Mouse (Mus musculus): ENCODE results near the gene Amdhd1. TPM values are rescaled to one million over a fixed set of nuclear protein-coding genes. Genes with fewer than 3 reads are reported as not detected.
A peak's percentile ranks its signal among the peaks of the same experiment; 100 is the strongest.
"Not testable (repeated sequence)": the region's sequence is repeated elsewhere in the genome, so short reads cannot be mapped to it uniquely, and the experiment has no call there.

Amdhd1 gene
- polyA plus RNA-seq, 1 experiment = 0.25 TPM

- TF ChIP-seq CTCF (IDR thresholded peaks at IDR 0.05; ENCODE audit: extremely low read depth, insufficient read depth, low read length) (no peak), POLR2A (IDR thresholded peaks at IDR 0.05; ENCODE audit: extremely low read depth, insufficient read depth, low read length) (no peak)
- H3K4me3 ChIP-seq (ENCODE audit: insufficient read depth, low read length) = no peak overlapping the region
- no peak overlapping the region for H3K27ac ChIP-seq (ENCODE audit: insufficient read depth, low read length)
- no peaks in the 10 kb centered on the region for H3K4me1 ChIP-seq (ENCODE audit: control insufficient read depth, insufficient read depth, low read length)
Measured at GRCm38 (mm10) chr10:93567066-93567465, 27.2 kb upstream of the Amdhd1 start.

DNA sequence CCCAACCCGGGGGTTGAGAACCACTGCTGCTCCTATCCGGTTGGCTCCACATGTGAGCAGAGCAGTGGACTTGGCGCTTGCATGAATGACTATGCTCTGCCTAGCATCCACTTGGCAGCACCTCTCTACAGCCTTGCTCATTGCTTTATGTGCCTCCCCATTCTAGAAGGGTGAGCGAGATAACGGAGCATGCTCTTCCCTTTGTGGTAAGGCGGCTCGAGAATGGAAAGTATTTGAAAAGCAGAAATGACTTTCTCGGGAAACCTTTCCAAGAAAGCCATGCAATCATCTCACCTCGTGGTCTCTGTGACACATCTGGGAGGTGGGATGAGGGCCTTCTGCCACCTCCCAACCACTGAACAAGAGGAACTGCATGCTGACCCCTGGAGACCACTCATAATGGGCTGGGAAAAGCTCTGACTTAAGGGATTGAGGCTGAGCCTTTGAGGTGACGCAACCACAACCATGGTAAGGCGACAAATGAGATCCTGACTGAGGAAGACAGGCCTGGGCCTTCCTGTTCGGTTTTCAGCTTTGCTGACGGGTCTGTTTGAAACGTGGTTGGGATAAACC lies 24.8 kb upstream of the Amdhd1 start:
- Histone ChIP-seq H3K4me3 (ENCODE audit: insufficient read depth, low read length) (no peak overlapping the region), H3K27ac (ENCODE audit: insufficient read depth, low read length) (no peak overlapping the region), H3K4me1 (ENCODE audit: control insufficient read depth, insufficient read depth, low read length) (no peaks in the 10 kb centered on the region)
- no peak for TF ChIP-seq POLR2A (IDR thresholded peaks at IDR 0.05; ENCODE audit: extremely low read depth, insufficient read depth, low read length)

- Histone ChIP-seq H3K4me1 (ENCODE audit: control insufficient read depth, insufficient read depth, low read length) (no peaks in the 10 kb centered on the region), H3K27ac (ENCODE audit: insufficient read depth, low read length) (no peak overlapping the region), H3K4me3 (ENCODE audit: insufficient read depth, low read length) (no peak overlapping the region)
- TF ChIP-seq CTCF (IDR thresholded peaks at IDR 0.05; ENCODE audit: extremely low read depth, insufficient read depth, low read length) = no peak
- TF ChIP-seq POLR2A (IDR thresholded peaks at IDR 0.05; ENCODE audit: extremely low read depth, insufficient read depth, low read length) = no peak
Measured at GRCm38 (mm10) chr10:93559786-93560185, 20.0 kb upstream of the Amdhd1 start.

DNA sequence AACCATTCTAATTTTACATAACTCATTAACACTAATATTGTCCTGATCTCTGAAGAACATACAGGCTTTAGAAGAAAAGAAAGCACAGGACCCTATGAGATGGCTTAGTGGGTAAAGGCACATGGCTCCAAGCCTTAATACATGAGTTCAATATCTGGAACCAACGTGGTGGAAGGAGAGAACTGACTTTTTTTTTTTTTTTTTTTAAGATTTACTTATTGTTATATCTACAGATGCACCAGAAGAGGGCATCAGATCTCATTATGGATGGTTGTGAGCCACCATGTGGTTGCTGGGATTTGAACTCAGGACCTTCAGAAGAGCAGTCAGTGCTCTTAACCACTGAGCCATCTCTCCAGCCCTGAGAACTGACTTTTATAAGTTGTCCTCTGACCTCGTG lies 18.1 kb upstream of the Amdhd1 start:
- not testable (repeated sequence) for H3K27ac ChIP-seq (ENCODE audit: insufficient read depth, low read length); H3K4me1 ChIP-seq (ENCODE audit: control insufficient read depth, insufficient read depth, low read length); H3K4me3 ChIP-seq (ENCODE audit: insufficient read depth, low read length)

GRCm38 (mm10) chr10:93552596-93552995 lies 12.8 kb upstream of the Amdhd1 start:
- no peak for TF ChIP-seq POLR2A (IDR thresholded peaks at IDR 0.05; ENCODE audit: extremely low read depth, insufficient read depth, low read length)
- no peak for TF ChIP-seq CTCF (IDR thresholded peaks at IDR 0.05; ENCODE audit: extremely low read depth, insufficient read depth, low read length)
- H3K4me1 ChIP-seq (ENCODE audit: control insufficient read depth, insufficient read depth, low read length) = no peaks in the 10 kb centered on the region
- no peak overlapping the region for H3K27ac ChIP-seq (ENCODE audit: insufficient read depth, low read length)
- H3K4me3 ChIP-seq (ENCODE audit: insufficient read depth, low read length) = no peak overlapping the region

- H3K4me3 ChIP-seq (ENCODE audit: insufficient read depth, low read length) = no peak overlapping the region
- no peak for TF ChIP-seq CTCF (IDR thresholded peaks at IDR 0.05; ENCODE audit: extremely low read depth, insufficient read depth, low read length)
- no peak for TF ChIP-seq POLR2A (IDR thresholded peaks at IDR 0.05; ENCODE audit: extremely low read depth, insufficient read depth, low read length)
Measured at GRCm38 (mm10) chr10:93549821-93550220, 10.0 kb upstream of the Amdhd1 start.

DNA sequence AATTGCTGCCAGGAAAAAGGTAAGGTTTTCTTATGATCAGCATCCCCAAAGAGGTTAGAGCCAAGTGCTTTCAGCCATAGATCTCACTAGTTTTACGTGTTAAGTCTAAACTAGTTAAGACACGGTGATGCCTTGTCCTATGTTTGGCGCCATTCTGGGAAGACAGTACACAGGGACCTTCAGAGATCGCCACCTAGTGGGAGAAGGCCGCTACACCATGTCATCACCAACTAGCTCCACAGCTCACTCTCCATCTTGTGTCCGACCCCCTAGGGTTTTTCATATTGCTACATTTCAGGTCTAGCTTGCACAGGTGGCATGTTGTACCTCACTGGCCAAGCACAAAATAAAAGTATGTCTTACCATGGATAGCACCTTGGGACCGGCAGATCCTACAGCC lies 9.2 kb upstream of the Amdhd1 start:
- Histone ChIP-seq H3K4me1 (ENCODE audit: control insufficient read depth, insufficient read depth, low read length) (no peaks in the 10 kb centered on the region), H3K4me3 (ENCODE audit: insufficient read depth, low read length) (no peak overlapping the region), H3K27ac (ENCODE audit: insufficient read depth, low read length) (no peak overlapping the region)
- TF ChIP-seq POLR2A (IDR thresholded peaks at IDR 0.05; ENCODE audit: extremely low read depth, insufficient read depth, low read length) (no peak), CTCF (IDR thresholded peaks at IDR 0.05; ENCODE audit: extremely low read depth, insufficient read depth, low read length) (peak; percentile 92)

More at GRCm38 (mm10) chr10:93549821-93550220, 10.0 kb upstream of the Amdhd1 start:
- Histone ChIP-seq H3K4me1 (ENCODE audit: control insufficient read depth, insufficient read depth, low read length) (no peaks in the 10 kb centered on the region), H3K27ac (ENCODE audit: insufficient read depth, low read length) (no peak overlapping the region)

GRCm38 (mm10) chr10:93547741-93548270 lies 8.0 kb upstream of the Amdhd1 start:
- no peak for TF ChIP-seq POLR2A (IDR thresholded peaks at IDR 0.05; ENCODE audit: extremely low read depth, insufficient read depth, low read length)
- H3K4me1 ChIP-seq (ENCODE audit: control insufficient read depth, insufficient read depth, low read length) = no peaks in the 10 kb centered on the region
- no peak overlapping the region for H3K27ac ChIP-seq (ENCODE audit: insufficient read depth, low read length)
- no peak overlapping the region for H3K4me3 ChIP-seq (ENCODE audit: insufficient read depth, low read length)

- H3K27ac ChIP-seq (ENCODE audit: insufficient read depth, low read length) = no peak overlapping the region
- no peak for TF ChIP-seq POLR2A (IDR thresholded peaks at IDR 0.05; ENCODE audit: extremely low read depth, insufficient read depth, low read length)
- no peak for TF ChIP-seq CTCF (IDR thresholded peaks at IDR 0.05; ENCODE audit: extremely low read depth, insufficient read depth, low read length)
Measured at GRCm38 (mm10) chr10:93544172-93544571, 4.3 kb upstream of the Amdhd1 start.

GRCm38 (mm10) chr10:93543176-93543575 lies 3.3 kb upstream of the Amdhd1 start:
- Histone ChIP-seq H3K4me3 (ENCODE audit: insufficient read depth, low read length) (no peak overlapping the region), H3K27ac (ENCODE audit: insufficient read depth, low read length) (no peak overlapping the region)
- TF ChIP-seq POLR2A (IDR thresholded peaks at IDR 0.05; ENCODE audit: extremely low read depth, insufficient read depth, low read length) (no peak), CTCF (IDR thresholded peaks at IDR 0.05; ENCODE audit: extremely low read depth, insufficient read depth, low read length) (no peak)

More at GRCm38 (mm10) chr10:93544172-93544571, 4.3 kb upstream of the Amdhd1 start:
- H3K4me3 ChIP-seq (ENCODE audit: insufficient read depth, low read length) = no peak overlapping the region
- no peaks in the 10 kb centered on the region for H3K4me1 ChIP-seq (ENCODE audit: control insufficient read depth, insufficient read depth, low read length)

More at GRCm38 (mm10) chr10:93543176-93543575, 3.3 kb upstream of the Amdhd1 start:
- no peaks in the 10 kb centered on the region for H3K4me1 ChIP-seq (ENCODE audit: control insufficient read depth, insufficient read depth, low read length)

Measured in cortical plate, adult 2 months (tissue).